Mouse (Mus musculus): ENCODE measurements around the gene Zmiz1.

GRCm38 (mm10) chr14:25494778-25495177, 35.8 kb downstream of the Zmiz1 start:
- TF ChIP-seq CTCF (conservative IDR thresholded peaks at IDR 0.05; ENCODE audit: low read length), result no peak
- TF ChIP-seq NANOG (IDR thresholded peaks at IDR 0.05; ENCODE audit: borderline replicate concordance, low read length), result no peak
